Mouse (Mus musculus): ENCODE results near the gene Krt83. TPM values are rescaled to one million over a fixed set of nuclear protein-coding genes. Genes with fewer than 3 reads are reported as not detected.
"Not testable (repeated sequence)": the region's sequence is repeated elsewhere in the genome, so short reads cannot be mapped to it uniquely, and the experiment has no call there.

The Krt83 gene
- polyA plus RNA-seq (2014; fragmentation: Nextera tagmentation; extraction: Ambion mirVana) = 0.27 TPM in 1 of 2 replicates, not detected in the other

DNA sequence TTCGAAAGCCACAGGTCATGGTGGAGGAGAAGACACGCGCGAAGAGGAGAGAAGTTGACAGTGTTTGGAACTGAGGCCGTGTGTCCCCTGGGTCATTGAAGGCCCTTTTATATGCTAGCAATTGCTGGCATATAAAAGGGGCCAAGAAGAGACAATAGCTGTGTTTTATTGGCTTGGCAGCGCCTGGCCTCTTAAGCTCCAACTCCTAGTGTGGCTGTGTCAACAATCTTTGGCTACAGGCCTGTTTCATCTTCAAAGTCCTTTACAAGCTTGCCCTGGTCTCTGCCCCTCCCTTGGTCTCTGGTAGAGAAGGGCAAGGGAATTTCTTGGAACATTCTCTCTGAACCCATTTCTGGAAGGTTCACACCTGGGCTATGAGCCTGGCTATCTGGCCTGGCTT is at the start of gene Krt83:
Krt83 (minus strand) TSS at position 82 of the 400 bp plus-strand sequence.
- no peaks in the 10 kb centered on the region for H3K36me3 ChIP-seq (ENCODE audit: control insufficient read depth, insufficient read depth, low read length)
- H3K9ac ChIP-seq (ENCODE audit: low read length) = no peak within 1 kb of the TSS
- ATAC-seq (replicated peaks; ENCODE audit: low FRiP score) (no peak), DNase-seq (ENCODE audit: low spot score) (no peak)
- 73% methylated on average over 6 of the region's 6 CpGs for WGBS
- H3K4me3 ChIP-seq (ENCODE audit: low read depth, low read length) = no peak within 1 kb of the TSS
- H3K27ac ChIP-seq (ENCODE audit: low read depth, low read length) = no peak within 1 kb of the TSS
- no peaks in the 10 kb centered on the region for H3K9me3 ChIP-seq (ENCODE audit: control insufficient read depth, low read length)
- no peaks in the 10 kb centered on the region for H3K27me3 ChIP-seq (ENCODE audit: control insufficient read depth, insufficient read depth, low read length)
- H3K4me1 ChIP-seq (replicated peaks; ENCODE audit: control insufficient read depth, insufficient read depth, low read length) = no peaks in the 10 kb centered on the region
- H3K4me2 ChIP-seq (ENCODE audit: low read depth, low read length, severe bottlenecking) = no peak within 1 kb of the TSS

- no peaks in the 10 kb centered on the region for H3K27me3 ChIP-seq (ENCODE audit: control insufficient read depth, insufficient read depth, low read length)
- no peak overlapping the region for H3K9ac ChIP-seq (ENCODE audit: low read length)
- H3K4me3 ChIP-seq (ENCODE audit: low read depth, low read length) = no peak overlapping the region
- H3K27ac ChIP-seq (ENCODE audit: low read depth, low read length) = no peak overlapping the region
- no peak for ATAC-seq (replicated peaks; ENCODE audit: low FRiP score)
- no peaks in the 10 kb centered on the region for H3K36me3 ChIP-seq (ENCODE audit: control insufficient read depth, insufficient read depth, low read length)
- no peaks in the 10 kb centered on the region for H3K9me3 ChIP-seq (ENCODE audit: control insufficient read depth, low read length)
- no peak overlapping the region for H3K4me2 ChIP-seq (ENCODE audit: low read depth, low read length, severe bottlenecking)
- H3K4me1 ChIP-seq (replicated peaks; ENCODE audit: control insufficient read depth, insufficient read depth, low read length) = no peaks in the 10 kb centered on the region
- 64% methylated on average over 4 of the region's 4 CpGs for WGBS
- no peak for DNase-seq (ENCODE audit: low spot score)
Observed at GRCm38 (mm10) chr15:101538580-101538900, 47.2 kb upstream of the Krt83 start.

GRCm38 (mm10) chr15:101537864-101538579 is 46.7 kb upstream of the Krt83 start:
- 43% methylated on average over 7 of the region's 7 CpGs for WGBS
- no peak overlapping the region for H3K27ac ChIP-seq (ENCODE audit: low read depth, low read length)
- H3K9me3 ChIP-seq (ENCODE audit: control insufficient read depth, low read length) = no peaks in the 10 kb centered on the region
- H3K36me3 ChIP-seq (ENCODE audit: control insufficient read depth, insufficient read depth, low read length) = no peaks in the 10 kb centered on the region
- no peaks in the 10 kb centered on the region for H3K27me3 ChIP-seq (ENCODE audit: control insufficient read depth, insufficient read depth, low read length)
- H3K4me2 ChIP-seq (ENCODE audit: low read depth, low read length, severe bottlenecking) = no peak overlapping the region
- ATAC-seq (replicated peaks; ENCODE audit: low FRiP score) (no peak), DNase-seq (ENCODE audit: low spot score) (no peak)
- no peak overlapping the region for H3K4me3 ChIP-seq (ENCODE audit: low read depth, low read length)
- H3K9ac ChIP-seq (ENCODE audit: low read length) = no peak overlapping the region
- H3K4me1 ChIP-seq (replicated peaks; ENCODE audit: control insufficient read depth, insufficient read depth, low read length) = no peaks in the 10 kb centered on the region

- ATAC-seq (replicated peaks; ENCODE audit: low FRiP score) (no peak), DNase-seq (ENCODE audit: low spot score) (no peak)
- H3K4me3 ChIP-seq (ENCODE audit: low read depth, low read length) = no peak overlapping the region
- no peaks in the 10 kb centered on the region for H3K36me3 ChIP-seq (ENCODE audit: control insufficient read depth, insufficient read depth, low read length)
- no peaks in the 10 kb centered on the region for H3K27me3 ChIP-seq (ENCODE audit: control insufficient read depth, insufficient read depth, low read length)
- H3K27ac ChIP-seq (ENCODE audit: low read depth, low read length) = no peak overlapping the region
- H3K4me1 ChIP-seq (replicated peaks; ENCODE audit: control insufficient read depth, insufficient read depth, low read length) = no peaks in the 10 kb centered on the region
- H3K9ac ChIP-seq (ENCODE audit: low read length) = no peak overlapping the region
- WGBS = 69% methylated on average over 9 of the region's 9 CpGs
- H3K9me3 ChIP-seq (ENCODE audit: control insufficient read depth, low read length) = no peaks in the 10 kb centered on the region
- H3K4me2 ChIP-seq (ENCODE audit: low read depth, low read length, severe bottlenecking) = no peak overlapping the region
Observed at GRCm38 (mm10) chr15:101536054-101536850, 44.9 kb upstream of the Krt83 start.

DNA sequence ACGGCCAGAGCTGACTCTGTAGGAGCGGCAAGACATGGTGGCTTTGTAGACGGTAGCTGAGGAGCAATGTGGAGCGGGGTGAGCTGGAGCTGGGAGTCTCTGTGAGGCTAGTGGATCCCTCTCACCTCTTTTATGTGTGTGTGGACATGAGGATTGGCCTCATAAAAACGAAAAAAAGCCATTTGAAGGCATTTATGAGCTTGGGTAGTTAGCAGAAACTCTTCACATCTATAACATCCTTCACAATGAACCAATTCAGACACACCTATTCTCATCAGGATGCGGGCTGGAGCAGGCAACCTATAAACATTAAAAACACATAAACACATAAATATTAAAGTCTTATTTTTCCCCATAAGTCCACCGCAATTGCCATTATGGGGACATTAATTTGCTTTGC is 41.4 kb upstream of the Krt83 start, which contains the start of gene Krt84:
Krt84 (minus strand) TSS at position 101 of the 400 bp plus-strand sequence.
- Histone ChIP-seq H3K36me3 (ENCODE audit: control insufficient read depth, insufficient read depth, low read length) (no peaks in the 10 kb centered on the region), H3K27ac (ENCODE audit: low read depth, low read length) (no peak within 1 kb of the TSS), H3K4me1 (replicated peaks; ENCODE audit: control insufficient read depth, insufficient read depth, low read length) (no peaks in the 10 kb centered on the region), H3K27me3 (ENCODE audit: control insufficient read depth, insufficient read depth, low read length) (no peaks in the 10 kb centered on the region), H3K9ac (ENCODE audit: low read length) (no peak within 1 kb of the TSS), H3K9me3 (ENCODE audit: control insufficient read depth, low read length) (no peaks in the 10 kb centered on the region), H3K4me3 (ENCODE audit: low read depth, low read length) (no peak within 1 kb of the TSS), H3K4me2 (ENCODE audit: low read depth, low read length, severe bottlenecking) (no peak within 1 kb of the TSS)
- DNase-seq (ENCODE audit: low spot score) (no peak), ATAC-seq (replicated peaks; ENCODE audit: low FRiP score) (no peak)
- 86% methylated on average over 7 of the region's 7 CpGs for WGBS

DNA sequence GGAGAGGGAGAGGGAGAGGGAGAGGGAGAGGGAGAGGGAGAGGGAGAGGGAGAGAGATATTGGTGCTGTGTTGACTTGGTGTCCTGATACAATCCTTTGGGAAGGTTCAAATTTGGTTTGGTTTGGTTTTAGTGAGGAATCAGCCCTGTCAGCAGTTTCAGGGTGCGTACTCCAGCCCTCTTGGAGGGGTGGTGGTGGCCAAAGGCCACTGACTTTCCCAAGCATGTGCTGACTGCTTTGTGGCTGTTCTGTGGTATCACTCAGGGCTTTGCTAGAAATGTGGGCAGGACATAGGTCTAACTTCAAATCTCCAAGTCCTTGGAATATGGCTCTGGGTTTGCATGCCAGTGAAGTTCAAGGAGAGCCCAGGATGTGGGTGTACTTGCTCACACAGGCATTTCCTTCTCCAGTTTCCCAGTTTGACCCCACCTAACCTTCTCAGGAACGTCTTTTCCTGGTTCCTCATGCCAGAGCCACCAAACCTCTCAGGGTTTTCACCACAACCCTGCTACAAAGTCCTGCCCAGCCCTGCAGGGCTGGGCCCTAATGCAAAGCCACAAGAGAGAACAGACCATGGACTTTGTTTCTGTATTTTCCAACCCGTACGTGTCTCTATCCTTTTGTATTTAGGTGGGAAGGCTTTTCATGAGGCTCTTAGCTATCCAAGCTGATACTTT is 31.4 kb upstream of the Krt83 start:
- DNase-seq (ENCODE audit: low spot score) (no peak), ATAC-seq (replicated peaks; ENCODE audit: low FRiP score) (no peak)
- H3K4me1 ChIP-seq (replicated peaks; ENCODE audit: control insufficient read depth, insufficient read depth, low read length) = no peaks in the 10 kb centered on the region
- no peak overlapping the region for H3K4me2 ChIP-seq (ENCODE audit: low read depth, low read length, severe bottlenecking)
- no peak overlapping the region for H3K9ac ChIP-seq (ENCODE audit: low read length)
- no peaks in the 10 kb centered on the region for H3K36me3 ChIP-seq (ENCODE audit: control insufficient read depth, insufficient read depth, low read length)
- WGBS = 77% methylated on average over 4 of the region's 4 CpGs
- H3K27ac ChIP-seq (ENCODE audit: low read depth, low read length) = no peak overlapping the region
- H3K9me3 ChIP-seq (ENCODE audit: control insufficient read depth, low read length) = no peaks in the 10 kb centered on the region
- H3K4me3 ChIP-seq (ENCODE audit: low read depth, low read length) = no peak overlapping the region
- H3K27me3 ChIP-seq (ENCODE audit: control insufficient read depth, insufficient read depth, low read length) = no peaks in the 10 kb centered on the region

- H3K9me3 ChIP-seq (ENCODE audit: control insufficient read depth, low read length) = no peaks in the 10 kb centered on the region
- 21% methylated on average over 2 of the region's 2 CpGs for WGBS
- no peaks in the 10 kb centered on the region for H3K4me1 ChIP-seq (replicated peaks; ENCODE audit: control insufficient read depth, insufficient read depth, low read length)
- peak; percentile 81 for DNase-seq (ENCODE audit: low spot score)
- no peaks in the 10 kb centered on the region for H3K36me3 ChIP-seq (ENCODE audit: control insufficient read depth, insufficient read depth, low read length)
- ATAC-seq (replicated peaks; ENCODE audit: low FRiP score) = no peak
- H3K27ac ChIP-seq (ENCODE audit: low read depth, low read length) = no peak overlapping the region
- H3K4me2 ChIP-seq (ENCODE audit: low read depth, low read length, severe bottlenecking) = no peak overlapping the region
- no peaks in the 10 kb centered on the region for H3K27me3 ChIP-seq (ENCODE audit: control insufficient read depth, insufficient read depth, low read length)
- no peak overlapping the region for H3K4me3 ChIP-seq (ENCODE audit: low read depth, low read length)
- no peak overlapping the region for H3K9ac ChIP-seq (ENCODE audit: low read length)
Observed at GRCm38 (mm10) chr15:101519792-101520191, 28.5 kb upstream of the Krt83 start.

GRCm38 (mm10) chr15:101517161-101517560 is 25.8 kb upstream of the Krt83 start, which contains the start of gene Gm49425:
Gene Gm49425 (minus strand): TSS chr15:101517261.
- not testable (repeated sequence) for H3K4me3 ChIP-seq (ENCODE audit: low read depth, low read length); H3K4me1 ChIP-seq (replicated peaks; ENCODE audit: control insufficient read depth, insufficient read depth, low read length); H3K9me3 ChIP-seq (ENCODE audit: control insufficient read depth, low read length); H3K27ac ChIP-seq (ENCODE audit: low read depth, low read length); H3K9ac ChIP-seq (ENCODE audit: low read length); H3K27me3 ChIP-seq (ENCODE audit: control insufficient read depth, insufficient read depth, low read length); H3K36me3 ChIP-seq (ENCODE audit: control insufficient read depth, insufficient read depth, low read length); H3K4me2 ChIP-seq (ENCODE audit: low read depth, low read length, severe bottlenecking); ATAC-seq (replicated peaks; ENCODE audit: low FRiP score); DNase-seq (ENCODE audit: low spot score)
- WGBS = 77% methylated on average over 2 of the region's 2 CpGs
